Mouse (Mus musculus): ENCODE results near the gene Cyp4a29. TPM values are rescaled to one million over a fixed set of nuclear protein-coding genes. Genes with fewer than 3 reads are reported as not detected.
"Not testable (repeated sequence)": the region's sequence is repeated elsewhere in the genome, so short reads cannot be mapped to it uniquely, and the experiment has no call there.

Gene Cyp4a29
- polyA plus RNA-seq, 1 experiment from 2014 or later: not detected

- peak overlapping the region; percentile 50; the same call in 1 of the 2 replicates for H3K4me2 ChIP-seq (ENCODE audit: low read depth, low read length)
- WGBS: 20% methylated on average over 20 of the region's 23 CpGs
- H3K9ac ChIP-seq (replicated peaks; ENCODE audit: low read length); H3K36me3 ChIP-seq (replicated peaks; ENCODE audit: control insufficient read depth, insufficient read depth, low read depth, low read length); H3K4me1 ChIP-seq (ENCODE audit: control insufficient read depth, insufficient read depth, low read length); H3K27me3 ChIP-seq (ENCODE audit: control insufficient read depth, insufficient read depth, low read length); H3K9me3 ChIP-seq (replicated peaks; ENCODE audit: control insufficient read depth, low read length); H3K27ac ChIP-seq (replicated peaks; ENCODE audit: low read depth, low read length): not testable (repeated sequence)
- DNase-seq (ENCODE audit: low spot score) (peak; percentile 36), ATAC-seq (replicated peaks; ENCODE audit: insufficient number of reproducible peaks, low FRiP score, low TSS enrichment, low read depth) (peak; percentile 65)
- H3K4me3 ChIP-seq (ENCODE audit: low read depth, low read length): peak overlapping the region; percentile 24; the same call in 1 of the 2 replicates
Observed at GRCm38 (mm10) chr4:115281231-115281767, 39.4 kb downstream of the Cyp4a29 start.

- not testable (repeated sequence) for H3K27ac ChIP-seq (replicated peaks; ENCODE audit: low read depth, low read length); H3K36me3 ChIP-seq (replicated peaks; ENCODE audit: control insufficient read depth, insufficient read depth, low read depth, low read length); ATAC-seq (replicated peaks; ENCODE audit: insufficient number of reproducible peaks, low FRiP score, low TSS enrichment, low read depth); H3K9me3 ChIP-seq (replicated peaks; ENCODE audit: control insufficient read depth, low read length); DNase-seq (ENCODE audit: low spot score); H3K4me2 ChIP-seq (ENCODE audit: low read depth, low read length); H3K4me3 ChIP-seq (ENCODE audit: low read depth, low read length); H3K4me1 ChIP-seq (ENCODE audit: control insufficient read depth, insufficient read depth, low read length); H3K9ac ChIP-seq (replicated peaks; ENCODE audit: low read length); H3K27me3 ChIP-seq (ENCODE audit: control insufficient read depth, insufficient read depth, low read length)
Observed at GRCm38 (mm10) chr4:115298746-115299145, 56.9 kb downstream of the Cyp4a29 start, which contains the start of gene Cyp4a12a. TSS of gene Cyp4a12a (plus strand) at chr4:115299046.

Other genes starting within 250 kb of the Cyp4a29 start
- gene Stil, start 241.9 kb upstream of the Cyp4a29 start, polyA plus RNA-seq (2014; fragmentation: Nextera tagmentation; extraction: Ambion mirVana): 23.1 and 25.1 TPM in 2 replicates
- 4.8 and 5.3 TPM in 2 replicates for gene Tal1, start 185.7 kb upstream of the Cyp4a29 start, polyA plus RNA-seq (2014; fragmentation: Nextera tagmentation; extraction: Ambion mirVana)
- 11.3 and 13.1 TPM in 2 replicates for gene Pdzk1ip1, start 153.4 kb upstream of the Cyp4a29 start, polyA plus RNA-seq (2014; fragmentation: Nextera tagmentation; extraction: Ambion mirVana)
- gene Cyp4x1, start 107.8 kb upstream of the Cyp4a29 start, polyA plus RNA-seq (2014; fragmentation: Nextera tagmentation; extraction: Ambion mirVana): 0.42 and 0.50 TPM in 2 replicates
- gene Cyp4a12a, start 57.0 kb downstream of the Cyp4a29 start, polyA plus RNA-seq (2014; fragmentation: Nextera tagmentation; extraction: Ambion mirVana): not detected in 2 replicates
- not detected in 2 replicates for gene Cyp4a12b, start 169.5 kb downstream of the Cyp4a29 start, polyA plus RNA-seq (2014; fragmentation: Nextera tagmentation; extraction: Ambion mirVana)
- not detected in 2 replicates for gene Cyp4a30b, start 210.5 kb downstream of the Cyp4a29 start, polyA plus RNA-seq (2014; fragmentation: Nextera tagmentation; extraction: Ambion mirVana)